In the genomic region with DNA sequence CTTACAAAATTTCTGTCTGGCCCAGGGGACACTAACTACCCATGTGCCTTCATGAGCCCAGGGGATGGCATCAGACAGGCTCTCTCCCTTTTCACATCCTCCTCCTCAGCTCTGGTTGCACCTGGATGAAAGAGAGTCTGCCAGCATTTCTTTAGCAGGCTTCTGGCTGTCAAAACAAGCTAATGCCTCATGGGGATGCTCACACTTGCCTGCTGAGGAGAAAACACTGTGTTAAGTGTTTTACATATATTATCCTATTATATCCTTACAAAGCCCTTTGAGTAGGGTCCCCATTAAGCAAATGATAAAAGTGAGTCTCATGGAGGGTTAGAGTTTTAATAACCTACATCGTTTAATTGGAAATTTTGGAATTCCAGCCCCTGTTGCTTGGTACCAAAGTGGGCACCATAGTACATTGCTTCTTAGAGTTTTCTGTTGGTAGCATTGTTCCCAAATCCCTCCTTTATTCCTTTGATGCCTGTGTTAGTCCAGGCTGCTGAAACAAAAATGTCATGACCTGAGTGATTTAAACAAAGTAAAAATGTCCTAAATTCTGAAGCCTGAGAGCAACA, we compare ENCODE assay signal across 20 mouse cellular contexts.
A peak's percentile ranks its signal among the peaks of the same experiment; 100 is the strongest.
DNase-seq lines count a peak whose midpoint lies in the region; ATAC-seq lines count a peak whose summit lies in the region.
"Had no signal": no experiment of that assay in that cellular context is flagged by ENCODE, and none has a peak within 500 bp of the region (broad histone marks: within the 10 kb centered on the region; RNA-seq: fewer than 3 reads in every experiment).

No protein-coding gene starts in this region.

- H3K27me3 ChIP-seq in midbrain, embryonic 12.5 days, result no peaks in the 10 kb centered on the region
- H3K27me3 ChIP-seq in midbrain, embryonic 11.5 days (ENCODE audit: control insufficient read depth, insufficient read depth, low read length), result no peaks in the 10 kb centered on the region
- H3K27me3 ChIP-seq in forebrain, embryonic 12.5 days, result no peaks in the 10 kb centered on the region
- H3K27me3 ChIP-seq in forebrain, embryonic 16.5 days (replicated peaks; ENCODE audit: control insufficient read depth, insufficient read depth, low read length), result no peaks in the 10 kb centered on the region
- H3K27me3 ChIP-seq: embryonic facial prominence, embryonic 13.5 days; heart, embryonic 12.5 days; intestine, embryonic 15.5 days had no signal

- ATAC-seq in midbrain, embryonic 12.5 days (ENCODE audit: low FRiP score, low read depth), result peak; percentile 38; the same call in 1 of the 2 replicates
- ATAC-seq in midbrain, embryonic 11.5 days (ENCODE audit: low FRiP score), result no peak
- peak; percentile 88; the same call in 1 of the 2 replicates for ATAC-seq in forebrain, embryonic 12.5 days (ENCODE audit: low FRiP score)
- peak; percentile 95 for ATAC-seq in forebrain, embryonic 16.5 days
- no peak for ATAC-seq in erythroid progenitor cell, adult 5-6 weeks (replicated peaks; ENCODE audit: low FRiP score, poor library complexity, severe bottlenecking)
- ATAC-seq: intestine, embryonic 15.5 days had no signal

- WGBS in midbrain, embryonic 12.5 days, result 12% methylated on average over 1 of the region's 1 CpGs
- 15% methylated on average over 1 of the region's 1 CpGs for WGBS in midbrain, embryonic 11.5 days
- WGBS in forebrain, embryonic 12.5 days, result 14% methylated on average over 1 of the region's 1 CpGs
- WGBS in forebrain, embryonic 16.5 days, result 10% methylated on average over 1 of the region's 1 CpGs

- no peak overlapping the region for H3K4me3 ChIP-seq in midbrain, embryonic 12.5 days
- H3K4me3 ChIP-seq in midbrain, embryonic 11.5 days (ENCODE audit: low read depth, low read length), result no peak overlapping the region
- H3K4me3 ChIP-seq in forebrain, embryonic 12.5 days (replicated peaks), result no peak overlapping the region
- no peak overlapping the region for H3K4me3 ChIP-seq in forebrain, embryonic 16.5 days (replicated peaks; ENCODE audit: low read length)
- H3K4me3 ChIP-seq: embryonic facial prominence, embryonic 13.5 days; gastrocnemius, adult 2 months; heart, embryonic 12.5 days; hindbrain, embryonic 10.5 days; intestine, embryonic 15.5 days had no signal

- no peak overlapping the region for H3K4me2 ChIP-seq in midbrain, embryonic 12.5 days (replicated peaks)
- H3K4me2 ChIP-seq in midbrain, embryonic 11.5 days, result no peak overlapping the region
- H3K4me2 ChIP-seq in forebrain, embryonic 12.5 days, result no peak overlapping the region
- H3K4me2 ChIP-seq in forebrain, embryonic 16.5 days (ENCODE audit: low read length), result no peak overlapping the region
- H3K4me2 ChIP-seq: embryonic facial prominence, embryonic 13.5 days; heart, embryonic 12.5 days; hindbrain, embryonic 14.5 days; intestine, embryonic 15.5 days had no signal

- no peak overlapping the region for H3K27ac ChIP-seq in midbrain, embryonic 12.5 days (replicated peaks)
- H3K27ac ChIP-seq in midbrain, embryonic 11.5 days (ENCODE audit: low read depth, low read length), result no peak overlapping the region
- 0 out of 2 replicates have a peak overlapping the region, but pooled peaks have one; percentile 56 for H3K27ac ChIP-seq in forebrain, embryonic 12.5 days
- peak overlapping the region; percentile 28 for H3K27ac ChIP-seq in forebrain, embryonic 16.5 days (ENCODE audit: low read length)
- H3K27ac ChIP-seq: embryonic facial prominence, embryonic 13.5 days; gastrocnemius, adult 2 months; hindbrain, embryonic 10.5 days; hindbrain, embryonic 14.5 days; intestine, embryonic 15.5 days had no signal

- no peaks in the 10 kb centered on the region for H3K9me3 ChIP-seq in midbrain, embryonic 12.5 days
- H3K9me3 ChIP-seq in midbrain, embryonic 11.5 days (ENCODE audit: control insufficient read depth, low read length), result no peaks in the 10 kb centered on the region
- no peaks in the 10 kb centered on the region for H3K9me3 ChIP-seq in forebrain, embryonic 12.5 days
- no peaks in the 10 kb centered on the region for H3K9me3 ChIP-seq in forebrain, embryonic 16.5 days (ENCODE audit: control insufficient read depth, low read length)
- H3K9me3 ChIP-seq: embryonic facial prominence, embryonic 13.5 days; heart, embryonic 12.5 days; hindbrain, embryonic 10.5 days; intestine, embryonic 15.5 days had no signal

- H3K4me1 ChIP-seq in midbrain, embryonic 12.5 days, result peaks cover 4% of the 10 kb centered on the region; the same call in 1 of the 2 replicates
- H3K4me1 ChIP-seq in midbrain, embryonic 11.5 days (ENCODE audit: control insufficient read depth, insufficient read depth, low read length), result no peaks in the 10 kb centered on the region
- peaks cover 7% of the 10 kb centered on the region; the same call in 1 of the 2 replicates for H3K4me1 ChIP-seq in forebrain, embryonic 12.5 days
- peaks cover 3% of the 10 kb centered on the region for H3K4me1 ChIP-seq in forebrain, embryonic 16.5 days (replicated peaks; ENCODE audit: control insufficient read depth, insufficient read depth, low read length)
- H3K4me1 ChIP-seq: embryonic facial prominence, embryonic 13.5 days; heart, embryonic 12.5 days; hindbrain, embryonic 10.5 days; intestine, embryonic 15.5 days had no signal

- no peak for DNase-seq in midbrain, embryonic 11.5 days (ENCODE audit: low spot score, missing footprints)
- DNase-seq in brain, adult 2 months (ENCODE audit: low read depth, low spot score), result peak; percentile 10
- no peak for DNase-seq in embryo, embryonic 9.5 days (ENCODE audit: extremely low spot score)
- DNase-seq: adrenal gland, adult 2 months; adrenal gland, postnatal 25 days; cerebellum, adult 11 months; cerebellum, adult 8-10 months; cerebellum, postnatal 14 days; embryo, embryonic 11 days; gastrocnemius, adult 2 months; gastrocnemius, postnatal 25 days had no signal

- H3K9ac ChIP-seq in midbrain, embryonic 12.5 days (replicated peaks), result no peak overlapping the region
- H3K9ac ChIP-seq in midbrain, embryonic 11.5 days (ENCODE audit: low read length), result no peak overlapping the region
- no peak overlapping the region for H3K9ac ChIP-seq in forebrain, embryonic 12.5 days
- no peak overlapping the region for H3K9ac ChIP-seq in forebrain, embryonic 16.5 days (replicated peaks; ENCODE audit: low read depth, low read length)
- H3K9ac ChIP-seq: embryonic facial prominence, embryonic 13.5 days; heart, embryonic 12.5 days; hindbrain, embryonic 14.5 days; intestine, embryonic 15.5 days had no signal

- no peaks in the 10 kb centered on the region for H3K36me3 ChIP-seq in midbrain, embryonic 12.5 days
- no peaks in the 10 kb centered on the region for H3K36me3 ChIP-seq in midbrain, embryonic 11.5 days (ENCODE audit: control insufficient read depth, insufficient read depth, low read length)
- no peaks in the 10 kb centered on the region for H3K36me3 ChIP-seq in forebrain, embryonic 12.5 days (replicated peaks)
- no peaks in the 10 kb centered on the region for H3K36me3 ChIP-seq in forebrain, embryonic 16.5 days (ENCODE audit: control insufficient read depth, insufficient read depth)
- H3K36me3 ChIP-seq: embryonic facial prominence, embryonic 13.5 days; heart, embryonic 12.5 days; hindbrain, embryonic 10.5 days; intestine, embryonic 15.5 days had no signal

Comparison
In these comparisons a context has a peak if more than half of its experiments do, and no peak if none do; other contexts are left out.
1. ATAC-seq: peak in midbrain, embryonic 12.5 days (single experiment), forebrain, embryonic 12.5 days (single experiment) and forebrain, embryonic 16.5 days (single experiment); none in midbrain, embryonic 11.5 days (single experiment) and erythroid progenitor cell, adult 5-6 weeks (single experiment).
2. H3K27ac ChIP-seq: peak in forebrain, embryonic 12.5 days (single experiment) and forebrain, embryonic 16.5 days (single experiment); none in midbrain, embryonic 12.5 days (single experiment) and midbrain, embryonic 11.5 days (single experiment).